Mouse (Mus musculus) c-Kit-positive CD71-negative TER-119-negative erythroid progenitor cells, embryonic 14.5 days (primary cell): ENCODE results near the gene Tmem207.
"Not testable (repeated sequence)": the region's sequence is repeated elsewhere in the genome, so short reads cannot be mapped to it uniquely, and the experiment has no call there.

Experiments used
- DNase-seq: peaks from one replicate; pipeline ENCODE4 v3.0.0-alpha.2; 2013; ENCODE audit warnings: low read depth

Tmem207 gene

GRCm38 (mm10) chr16:26526669-26527068 lies at the start of gene Tmem207:
TSS of gene Tmem207 (minus strand) at chr16:26526769.
- DNase-seq, result no peak

GRCm38 (mm10) chr16:26574173-26574572 lies 47.6 kb upstream of the Tmem207 start:
- DNase-seq, result no peak

- no peak for DNase-seq
These were observed 45.3 kb upstream of the Tmem207 start for GRCm38 (mm10) chr16:26571836-26572235.

- DNase-seq, result no peak
These were observed 42.9 kb upstream of the Tmem207 start for GRCm38 (mm10) chr16:26569387-26569978.

- no peak for DNase-seq
These were observed 36.2 kb upstream of the Tmem207 start for GRCm38 (mm10) chr16:26562771-26563170.

- DNase-seq, result no peak
These were observed 35.2 kb upstream of the Tmem207 start for GRCm38 (mm10) chr16:26561743-26562142.

GRCm38 (mm10) chr16:26558797-26559196 lies 32.2 kb upstream of the Tmem207 start:
- no peak for DNase-seq

GRCm38 (mm10) chr16:26552234-26552633 lies 25.7 kb upstream of the Tmem207 start:
- DNase-seq, result peak; percentile 3

GRCm38 (mm10) chr16:26549221-26549620 lies 22.7 kb upstream of the Tmem207 start:
- DNase-seq, result no peak

- DNase-seq, result no peak
These were observed 20.3 kb upstream of the Tmem207 start for GRCm38 (mm10) chr16:26546879-26547206.

GRCm38 (mm10) chr16:26546170-26546878 lies 19.8 kb upstream of the Tmem207 start:
- DNase-seq, result no peak

- no peak for DNase-seq
These were observed 5.7 kb upstream of the Tmem207 start for GRCm38 (mm10) chr16:26532287-26532686.

- DNase-seq, result no peak
These were observed 3.9 kb upstream of the Tmem207 start for GRCm38 (mm10) chr16:26530451-26530850.

- DNase-seq, result no peak
These were observed 1.5 kb upstream of the Tmem207 start for GRCm38 (mm10) chr16:26527931-26528666.

GRCm38 (mm10) chr16:26525832-26526231 lies 737 bp downstream of the Tmem207 start:
- no peak for DNase-seq

- DNase-seq, result peak; percentile 13
These were observed 7.0 kb downstream of the Tmem207 start for GRCm38 (mm10) chr16:26519596-26519995.

- DNase-seq, result no peak
These were observed 21.6 kb downstream of the Tmem207 start for GRCm38 (mm10) chr16:26504961-26505360.

GRCm38 (mm10) chr16:26500738-26501137 lies 25.8 kb downstream of the Tmem207 start:
- no peak for DNase-seq

- DNase-seq, result not testable (repeated sequence)
These were observed 26.9 kb downstream of the Tmem207 start for GRCm38 (mm10) chr16:26499705-26500104.

- DNase-seq, result peak; percentile 3
These were observed 30.8 kb downstream of the Tmem207 start for GRCm38 (mm10) chr16:26495721-26496120.

GRCm38 (mm10) chr16:26471254-26471653 lies 55.3 kb downstream of the Tmem207 start:
- no peak for DNase-seq

- no peak for DNase-seq
These were observed 60.0 kb downstream of the Tmem207 start for GRCm38 (mm10) chr16:26466535-26466934.

- no peak for DNase-seq
These were observed 63.7 kb downstream of the Tmem207 start, which contains the start of gene Cldn16 for GRCm38 (mm10) chr16:26462835-26463234. TSS of gene Cldn16 (plus strand) at chr16:26463135.
